Mouse (Mus musculus): Measurements from ENCODE around the gene Gm37240. TPM values are rescaled to one million over a fixed set of nuclear protein-coding genes. Genes with fewer than 3 reads are reported as not detected.

Gene Gm37240
- total RNA-seq, 1 experiment, result 1.2 TPM

DNA sequence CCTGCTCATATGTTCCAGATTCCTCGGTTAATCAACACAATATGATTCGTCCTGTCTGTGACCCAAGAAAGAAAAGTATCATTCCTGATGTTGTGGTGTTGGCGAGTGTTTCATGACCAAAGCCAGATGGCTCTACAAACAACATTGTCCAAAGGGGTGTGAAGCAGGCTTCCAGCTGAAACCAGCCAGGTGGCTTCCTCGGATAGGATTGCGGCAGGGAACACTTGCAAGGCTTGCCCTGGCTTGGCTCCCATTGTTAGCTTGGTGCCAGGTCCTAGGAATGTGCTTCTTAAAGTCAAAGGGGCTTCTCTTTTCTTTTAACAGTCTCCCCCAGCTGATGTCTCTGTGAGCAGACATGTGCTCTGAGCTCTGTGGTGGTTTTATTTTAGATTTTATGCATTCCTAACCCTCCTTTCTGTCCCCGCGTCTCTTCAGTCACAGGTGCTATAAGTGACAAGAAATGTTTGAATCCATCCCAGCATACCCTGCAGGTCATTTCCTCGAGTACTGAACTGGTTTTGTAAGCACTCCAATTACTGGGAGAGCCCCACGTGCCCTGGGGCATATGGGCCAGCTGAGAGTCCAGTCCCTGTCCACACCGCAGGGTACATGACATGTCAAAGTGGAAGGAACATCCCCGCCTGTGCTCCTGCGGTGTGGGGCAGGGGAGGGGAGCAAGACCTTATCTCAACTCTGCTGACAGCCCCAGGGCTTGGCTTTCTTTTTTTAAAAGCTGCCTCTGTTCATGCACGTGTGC lies 509.2 kb downstream of the Gm37240 start:
- Histone ChIP-seq H3K36me3 (ENCODE audit: control insufficient read depth, insufficient read depth, low read length, poor library complexity, severe bottlenecking) (no peaks in the 10 kb centered on the region), H3K4me1 (ENCODE audit: control insufficient read depth in 2 of 2, insufficient read depth in 2 of 2, low read length in 2 of 2, poor library complexity in 1 of 2) (no peaks in the 10 kb centered on the region), H3K9ac (ENCODE audit: insufficient read depth, low read depth, low read length, poor library complexity, severe bottlenecking) (no peak overlapping the region), H3K27ac (ENCODE audit: insufficient read depth, low read depth, low read length, poor library complexity, severe bottlenecking) (no peak overlapping the region), H3K4me3 (ENCODE audit: insufficient read depth in 1 of 2, low read depth in 1 of 2, low read length in 2 of 2, poor library complexity in 1 of 2, severe bottlenecking in 1 of 2) (no peak overlapping the region), H3K9me3 (ENCODE audit: control insufficient read depth, insufficient read depth, low read depth, low read length) (no peaks in the 10 kb centered on the region)
- no peak for DNase-seq (ENCODE audit: low read depth, low spot score)
- TF ChIP-seq ZNF384 (IDR thresholded peaks at IDR 0.05; ENCODE audit: low read depth, low read length) (no peak), CHD2 (IDR thresholded peaks at IDR 0.05; ENCODE audit: low read depth, low read length) (no peak), ZC3H11A (IDR thresholded peaks at IDR 0.05; ENCODE audit: borderline replicate concordance, low read depth, low read length) (no peak), MAFK (IDR thresholded peaks at IDR 0.05; ENCODE audit: insufficient read depth, low read depth, low read length) (no peak), HCFC1 (IDR thresholded peaks at IDR 0.05; ENCODE audit: borderline replicate concordance, insufficient read depth, low read length) (no peak)
- in situ Hi-C loops (cut with MboI; ENCODE audit: low sequenced_read_pairs in 2 of 2, unreplicated experiment in 2 of 2), result no loop called here

DNA sequence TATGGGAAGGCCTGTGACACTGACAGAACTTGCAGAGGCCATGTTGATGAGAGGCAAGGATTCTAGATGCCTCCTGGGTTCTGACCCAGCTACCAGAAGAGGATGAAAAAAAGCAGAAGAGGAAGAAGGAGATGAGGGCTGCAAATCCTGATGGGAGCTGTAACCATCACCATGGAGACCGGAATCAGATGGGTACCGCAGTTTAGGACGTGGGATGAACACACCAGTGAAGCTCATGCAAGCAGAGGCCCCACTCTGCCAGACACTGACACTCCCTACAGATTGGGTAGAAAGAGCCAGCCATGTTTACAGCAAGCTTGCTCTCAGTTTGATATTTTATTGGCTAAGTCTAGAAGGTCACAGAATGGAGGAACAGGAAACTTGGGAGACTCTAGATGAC lies 509.8 kb downstream of the Gm37240 start:
- Histone ChIP-seq H3K27ac (ENCODE audit: insufficient read depth, low read depth, low read length, poor library complexity, severe bottlenecking) (no peak overlapping the region), H3K4me3 (ENCODE audit: insufficient read depth in 1 of 2, low read depth in 1 of 2, low read length in 2 of 2, poor library complexity in 1 of 2, severe bottlenecking in 1 of 2) (no peak overlapping the region), H3K36me3 (ENCODE audit: control insufficient read depth, insufficient read depth, low read length, poor library complexity, severe bottlenecking) (no peaks in the 10 kb centered on the region), H3K9ac (ENCODE audit: insufficient read depth, low read depth, low read length, poor library complexity, severe bottlenecking) (no peak overlapping the region), H3K9me3 (ENCODE audit: control insufficient read depth, insufficient read depth, low read depth, low read length) (no peaks in the 10 kb centered on the region), H3K4me1 (ENCODE audit: control insufficient read depth in 2 of 2, insufficient read depth in 2 of 2, low read length in 2 of 2, poor library complexity in 1 of 2) (no peaks in the 10 kb centered on the region)
- no peak for TF ChIP-seq ZNF384 (IDR thresholded peaks at IDR 0.05; ENCODE audit: low read depth, low read length)
- TF ChIP-seq MAFK (IDR thresholded peaks at IDR 0.05; ENCODE audit: insufficient read depth, low read depth, low read length), result no peak
- TF ChIP-seq HCFC1 (IDR thresholded peaks at IDR 0.05; ENCODE audit: borderline replicate concordance, insufficient read depth, low read length), result no peak
- TF ChIP-seq CHD2 (IDR thresholded peaks at IDR 0.05; ENCODE audit: low read depth, low read length), result no peak
- TF ChIP-seq ZC3H11A (IDR thresholded peaks at IDR 0.05; ENCODE audit: borderline replicate concordance, low read depth, low read length), result no peak
- in situ Hi-C loops (cut with MboI; ENCODE audit: low sequenced_read_pairs in 2 of 2, unreplicated experiment in 2 of 2), result no loop called here
- no peak for DNase-seq (ENCODE audit: low read depth, low spot score)

DNA sequence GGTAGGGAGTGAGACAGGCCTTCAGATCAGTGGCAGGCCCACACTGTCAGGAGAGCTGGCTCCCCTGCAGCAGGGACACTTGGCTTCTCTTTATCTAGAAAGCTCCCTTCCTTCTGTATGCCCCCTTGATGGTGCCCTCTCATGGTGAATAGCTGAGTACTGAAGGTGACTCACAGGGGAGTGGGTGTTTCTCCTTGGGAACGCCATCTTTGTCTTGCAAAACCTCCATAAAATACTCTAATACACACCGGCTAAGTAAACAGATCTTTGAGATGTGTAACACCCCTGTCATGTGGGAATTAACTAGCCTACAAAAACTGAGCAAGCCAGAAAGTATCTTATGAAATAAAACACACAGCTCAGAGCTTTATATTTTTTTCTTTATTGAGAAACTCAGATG lies 510.8 kb downstream of the Gm37240 start:
- Histone ChIP-seq H3K9ac (ENCODE audit: insufficient read depth, low read depth, low read length, poor library complexity, severe bottlenecking) (no peak overlapping the region), H3K36me3 (ENCODE audit: control insufficient read depth, insufficient read depth, low read length, poor library complexity, severe bottlenecking) (no peaks in the 10 kb centered on the region), H3K4me3 (ENCODE audit: insufficient read depth in 1 of 2, low read depth in 1 of 2, low read length in 2 of 2, poor library complexity in 1 of 2, severe bottlenecking in 1 of 2) (no peak overlapping the region), H3K9me3 (ENCODE audit: control insufficient read depth, insufficient read depth, low read depth, low read length) (no peaks in the 10 kb centered on the region), H3K27ac (ENCODE audit: insufficient read depth, low read depth, low read length, poor library complexity, severe bottlenecking) (no peak overlapping the region), H3K4me1 (ENCODE audit: control insufficient read depth in 2 of 2, insufficient read depth in 2 of 2, low read length in 2 of 2, poor library complexity in 1 of 2) (no peaks in the 10 kb centered on the region)
- TF ChIP-seq HCFC1 (IDR thresholded peaks at IDR 0.05; ENCODE audit: borderline replicate concordance, insufficient read depth, low read length), result no peak
- no peak for TF ChIP-seq ZC3H11A (IDR thresholded peaks at IDR 0.05; ENCODE audit: borderline replicate concordance, low read depth, low read length)
- no peak for TF ChIP-seq MAFK (IDR thresholded peaks at IDR 0.05; ENCODE audit: insufficient read depth, low read depth, low read length)
- TF ChIP-seq ZNF384 (IDR thresholded peaks at IDR 0.05; ENCODE audit: low read depth, low read length), result no peak
- no peak for TF ChIP-seq CHD2 (IDR thresholded peaks at IDR 0.05; ENCODE audit: low read depth, low read length)
- DNase-seq (ENCODE audit: low read depth, low spot score), result no peak
- in situ Hi-C loops (cut with MboI; ENCODE audit: low sequenced_read_pairs in 2 of 2, unreplicated experiment in 2 of 2), result no loop called here

DNA sequence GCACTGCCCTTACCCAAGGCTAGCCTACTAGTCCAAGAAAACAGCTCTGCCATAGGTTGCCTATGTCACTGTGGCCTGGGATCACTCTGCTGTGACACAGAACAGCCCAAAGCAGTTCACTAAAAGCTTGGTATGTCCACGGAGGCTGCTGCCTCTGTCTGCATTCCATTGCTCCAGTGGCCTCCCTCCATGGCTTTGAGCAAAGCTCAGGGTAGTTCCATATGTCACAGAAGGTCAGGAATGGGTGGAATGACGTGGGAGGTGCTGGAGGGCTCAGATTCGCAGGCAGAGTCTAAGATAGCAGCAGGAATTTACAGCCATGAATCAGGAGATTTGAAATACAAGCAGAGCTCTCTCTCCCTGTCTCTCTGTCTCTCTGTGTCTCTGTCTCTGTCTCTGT lies 514.3 kb downstream of the Gm37240 start:
- H3K4me3 ChIP-seq (ENCODE audit: insufficient read depth in 1 of 2, low read depth in 1 of 2, low read length in 2 of 2, poor library complexity in 1 of 2, severe bottlenecking in 1 of 2), result no peak overlapping the region
- DNase-seq (ENCODE audit: low read depth, low spot score), result no peak
- in situ Hi-C loops (cut with MboI; ENCODE audit: low sequenced_read_pairs in 2 of 2, unreplicated experiment in 2 of 2), result no loop called here
- no peaks in the 10 kb centered on the region for H3K9me3 ChIP-seq (ENCODE audit: control insufficient read depth, insufficient read depth, low read depth, low read length)
- H3K36me3 ChIP-seq (ENCODE audit: control insufficient read depth, insufficient read depth, low read length, poor library complexity, severe bottlenecking), result no peaks in the 10 kb centered on the region
- no peak overlapping the region for H3K27ac ChIP-seq (ENCODE audit: insufficient read depth, low read depth, low read length, poor library complexity, severe bottlenecking)
- H3K9ac ChIP-seq (ENCODE audit: insufficient read depth, low read depth, low read length, poor library complexity, severe bottlenecking), result no peak overlapping the region
- no peaks in the 10 kb centered on the region for H3K4me1 ChIP-seq (ENCODE audit: control insufficient read depth in 2 of 2, insufficient read depth in 2 of 2, low read length in 2 of 2, poor library complexity in 1 of 2)
- no peak for TF ChIP-seq ZNF384 (IDR thresholded peaks at IDR 0.05; ENCODE audit: low read depth, low read length)
- no peak for TF ChIP-seq HCFC1 (IDR thresholded peaks at IDR 0.05; ENCODE audit: borderline replicate concordance, insufficient read depth, low read length)
- TF ChIP-seq ZC3H11A (IDR thresholded peaks at IDR 0.05; ENCODE audit: borderline replicate concordance, low read depth, low read length), result no peak
- TF ChIP-seq CHD2 (IDR thresholded peaks at IDR 0.05; ENCODE audit: low read depth, low read length), result no peak
- no peak for TF ChIP-seq MAFK (IDR thresholded peaks at IDR 0.05; ENCODE audit: insufficient read depth, low read depth, low read length)

Data from ES-E14 (cell line).